Mouse (Mus musculus) liver, embryonic 14.5 days (tissue): ENCODE data around the gene Tmem132b. TPM values are rescaled to one million over a fixed set of nuclear protein-coding genes. Genes with fewer than 3 reads are reported as not detected.
A peak's percentile ranks its signal among the peaks of the same experiment; 100 is the strongest.

Experiments
- ATAC-seq: fragments of 200-750 bp; cut with Nextera tagmentation; 2 replicates; pipeline ENCODE4 v1.8.0; 2017; ENCODE audit warnings: moderate number of reproducible peaks, mild to moderate bottlenecking, moderate library complexity; ENCODE audit not compliant: insufficient read depth
- DNase-seq, 3 experiments: peaks; one replicate each; pipeline ENCODE4 v3.0.0-alpha.2; 2012 to 2013; ENCODE audit warnings: low read depth in 3 of 3, low spot score in 3 of 3
- H3K27ac ChIP-seq: fragments of 300-500 bp; sonication (generic); 2 replicates; pipeline ENCODE4 v1.5.1; 2014; ENCODE audit warnings: moderate library complexity, mild to moderate bottlenecking, control low read depth, inconsistent platforms
- H3K27me3 ChIP-seq: fragments of 300-500 bp; sonication (generic); 2 replicates; pipeline ENCODE4 v1.6.1; 2014; ENCODE audit warnings: mild to moderate bottlenecking, low read length, moderate library complexity; ENCODE audit not compliant: control insufficient read depth, insufficient read depth
- H3K36me3 ChIP-seq: fragments of 300-500 bp; sonication (generic); replicated peaks from 2 replicates; pipeline ENCODE4 v1.6.1; 2014; ENCODE audit warnings: low read depth; ENCODE audit not compliant: control insufficient read depth, insufficient read depth
- H3K4me1 ChIP-seq, 2 experiments: fragments of 200-500 bp in 1 of 2; fragments of 300-500 bp in 1 of 2; sonication (generic) in 1 of 2; replicated peaks; 2 replicates each; pipeline ENCODE4 v1.6.1; 2012 to 2014; ENCODE audit warnings: antibody characterized with exemption in 1 of 2, inconsistent platforms in 1 of 2, low read length in 1 of 2; ENCODE audit not compliant: control insufficient read depth in 2 of 2, insufficient read depth in 2 of 2
- H3K4me2 ChIP-seq: fragments of 300-500 bp; sonication (generic); 2 replicates; pipeline ENCODE4 v1.6.1; 2014; ENCODE audit warnings: low read depth, mild to moderate bottlenecking, control low read depth, moderate library complexity
- H3K4me3 ChIP-seq, 2 experiments: fragments of 200-500 bp in 1 of 2; fragments of 300-500 bp in 1 of 2; sonication (generic) in 1 of 2; 2 replicates each; pipeline ENCODE4 v1.5.1; 2012 to 2014; ENCODE audit warnings: low read depth in 2 of 2, low read length in 2 of 2, mild to moderate bottlenecking in 2 of 2, control low read depth in 1 of 2, inconsistent platforms in 1 of 2, moderate library complexity in 1 of 2; ENCODE audit not compliant: insufficient read depth in 1 of 2
- H3K9ac ChIP-seq: fragments of 300-500 bp; sonication (generic); replicated peaks from 2 replicates; pipeline ENCODE4 v1.6.1; 2014; ENCODE audit warnings: mild to moderate bottlenecking, control low read depth, moderate library complexity
- H3K9me3 ChIP-seq: fragments of 300-500 bp; sonication (generic); 2 replicates; pipeline ENCODE4 v1.6.1; 2016; ENCODE audit warnings: low read length, mixed read lengths; ENCODE audit not compliant: control insufficient read depth
- CTCF ChIP-seq: IDR thresholded peaks from 2 replicates; pipeline ENCODE4 v1.5.1; 2016; ENCODE audit warnings: antibody characterized with exemption, low read depth, control low read depth
- EP300 ChIP-seq: IDR thresholded peaks from 2 replicates; pipeline ENCODE4 v1.6.1; 2016; ENCODE audit warnings: antibody characterized with exemption, low read depth
- WGBS: fragments of 180-500 bp; shearing (Covaris S2); extraction: QIAGEN DNeasy Blood & Tissue Kit; methylation state at CpG from one replicate; pipeline ENCODE4 v1.1.7; 2014; ENCODE audit not compliant: insufficient replicate concordance; 5-methylcytosine and 5-hydroxymethylcytosine counted together
- polyA plus RNA-seq, 2 experiments: library from polyadenylated mRNA; depleted of rRNA in 1 of 2; stranded (reverse) in 1 of 2; unstranded in 1 of 2; fragments of >200 nt; fragmentation: Nextera tagmentation in 1 of 2; extraction: Ambion mirVana in 1 of 2; gene quantifications; 2 replicates each; pipeline versions ENCODE4 v1.2.1 to v1.2.3; 2012 to 2014

Tmem132b gene
- polyA plus RNA-seq, 2 experiments, result not detected

GRCm38 (mm10) chr5:125526464-125526863 is 5.1 kb upstream of the Tmem132b start:
- 56% methylated on average over 4 of the region's 4 CpGs for WGBS
- Histone ChIP-seq H3K9me3 (peaks cover 3% of the 10 kb centered on the region), H3K4me1 (peaks cover 0 to 1% of the 10 kb centered on the region in 2 experiments; a peak in 1 of 4 replicates), H3K27me3 (peaks cover 17% of the 10 kb centered on the region), H3K9ac (no peak overlapping the region), H3K36me3 (no peaks in the 10 kb centered on the region), H3K27ac (no peak overlapping the region), H3K4me3 (no peak overlapping the region), H3K4me2 (no peak overlapping the region)
- no peak for DNase-seq
- no peak for ATAC-seq
- TF ChIP-seq CTCF (peak; percentile 79), EP300 (no peak)

GRCm38 (mm10) chr5:125529109-125529508 is 2.5 kb upstream of the Tmem132b start:
- no peak overlapping the region for H3K9ac ChIP-seq
- H3K4me3 ChIP-seq, result no peak overlapping the region
- TF ChIP-seq CTCF (peak; percentile 92), EP300 (no peak)
- peaks cover 44% of the 10 kb centered on the region for H3K27me3 ChIP-seq
- peaks cover 3% of the 10 kb centered on the region for H3K9me3 ChIP-seq
- H3K27ac ChIP-seq, result no peak overlapping the region
- H3K36me3 ChIP-seq, result no peaks in the 10 kb centered on the region
- H3K4me1 ChIP-seq, result no peaks in the 10 kb centered on the region
- ATAC-seq (no peak), DNase-seq (no peak)
- no peak overlapping the region for H3K4me2 ChIP-seq
- 5% methylated on average over 5 of the region's 5 CpGs for WGBS

- Histone ChIP-seq H3K27ac (no peak overlapping the region), H3K4me1 (no peaks in the 10 kb centered on the region), H3K27me3 (peaks cover 52% of the 10 kb centered on the region), H3K4me3 (no peak overlapping the region), H3K36me3 (no peaks in the 10 kb centered on the region), H3K9ac (no peak overlapping the region), H3K4me2 (peak overlapping the region; percentile 18; the same call in 1 of the 2 replicates), H3K9me3 (no peaks in the 10 kb centered on the region)
- under 1% methylated on average over 30 of the region's 30 CpGs for WGBS
- TF ChIP-seq CTCF, result no peak
- TF ChIP-seq EP300, result no peak
- ATAC-seq (no peak), DNase-seq (no peak)
These were observed 594 bp downstream of the Tmem132b start for GRCm38 (mm10) chr5:125532191-125532544.

GRCm38 (mm10) chr5:125532545-125533224 is 1.1 kb downstream of the Tmem132b start:
- Histone ChIP-seq H3K27me3 (peaks cover 52% of the 10 kb centered on the region), H3K9me3 (no peaks in the 10 kb centered on the region), H3K4me3 (peak overlapping the region in 1 of 2 experiments; percentile 12; a peak in 1 of 4 replicates), H3K4me2 (peak overlapping the region; percentile 18; the same call in 1 of the 2 replicates), H3K27ac (no peak overlapping the region), H3K36me3 (no peaks in the 10 kb centered on the region), H3K4me1 (no peaks in the 10 kb centered on the region), H3K9ac (no peak overlapping the region)
- ATAC-seq (no peak), DNase-seq (no peak)
- TF ChIP-seq EP300 (no peak), CTCF (no peak)
- 1% methylated on average over 59 of the region's 64 CpGs for WGBS

DNA sequence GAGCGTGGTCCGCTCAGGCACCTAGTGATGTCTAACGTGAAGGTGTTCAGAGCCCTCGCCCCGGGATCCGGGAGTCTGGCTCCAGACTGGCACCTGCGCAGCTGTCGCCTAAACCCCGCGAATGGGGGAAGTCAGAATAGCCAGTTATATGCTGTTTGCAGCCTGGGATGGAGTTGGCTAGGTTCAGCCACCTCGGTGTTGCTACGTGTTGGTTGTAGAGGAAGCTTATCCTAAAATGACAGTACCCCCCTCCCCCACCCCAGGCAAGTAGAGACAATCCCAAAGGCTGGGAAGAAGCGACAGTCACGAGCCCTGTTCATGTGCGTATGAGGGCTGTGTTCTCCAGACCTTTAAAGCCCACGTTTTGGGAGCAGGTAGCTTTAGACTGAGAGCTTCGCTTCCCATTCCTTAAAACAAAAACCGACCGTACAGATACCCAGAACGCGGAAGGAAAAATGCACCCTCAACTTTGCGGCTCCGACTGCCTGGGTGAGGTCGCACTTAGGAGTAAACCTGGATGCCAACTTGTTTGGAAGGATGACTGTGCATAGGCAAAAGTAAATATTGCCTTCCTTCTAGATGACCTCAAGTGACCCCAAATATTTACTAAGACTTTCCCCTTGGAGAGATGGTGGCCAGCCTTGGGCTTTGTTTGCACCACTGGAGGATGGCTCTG is 1.8 kb downstream of the Tmem132b start:
- Histone ChIP-seq H3K4me1 (no peaks in the 10 kb centered on the region), H3K4me3 (no peak overlapping the region), H3K9ac (no peak overlapping the region), H3K27me3 (peaks cover 52% of the 10 kb centered on the region), H3K4me2 (no peak overlapping the region), H3K27ac (no peak overlapping the region), H3K9me3 (no peaks in the 10 kb centered on the region), H3K36me3 (no peaks in the 10 kb centered on the region)
- ATAC-seq, result no peak
- 3% methylated on average over 24 of the region's 24 CpGs for WGBS
- TF ChIP-seq EP300 (no peak), CTCF (no peak)
- no peak for DNase-seq
